Mouse (Mus musculus): ENCODE measurements around the gene Mapre3. TPM values are rescaled to one million over a fixed set of nuclear protein-coding genes. Genes with fewer than 3 reads are reported as not detected.

The Mapre3 gene
- total RNA-seq, 2 experiments from 2014 or later: 34.0 to 39.6 TPM

DNA sequence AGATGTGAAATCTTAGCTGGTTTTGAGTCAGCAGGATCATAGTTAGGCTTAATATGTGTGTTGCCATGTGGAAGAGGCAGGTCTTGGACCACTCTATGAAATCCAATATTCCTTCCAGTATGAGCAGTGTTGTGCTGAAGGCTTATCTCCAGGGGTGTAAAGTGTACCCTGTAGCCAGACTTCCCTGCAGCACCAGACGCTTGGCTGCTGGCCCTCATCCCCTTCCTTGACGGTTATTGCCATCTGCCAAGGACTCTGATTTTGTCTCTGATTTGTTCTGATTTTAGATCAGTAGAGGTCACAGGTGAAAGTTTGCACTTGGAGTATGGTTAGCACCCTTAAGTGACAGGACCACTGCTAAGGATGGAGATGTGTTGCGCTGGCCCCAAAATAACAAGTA is 8.7 kb downstream of the Mapre3 start:
- intact Hi-C loops (cut with DNase I): no loop called here
- DNase-seq: no peak

- no peak for DNase-seq
- intact Hi-C loops (cut with DNase I): no loop called here
Measured at GRCm38 (mm10) chr5:30824124-30824988, 9.9 kb downstream of the Mapre3 start.

DNA sequence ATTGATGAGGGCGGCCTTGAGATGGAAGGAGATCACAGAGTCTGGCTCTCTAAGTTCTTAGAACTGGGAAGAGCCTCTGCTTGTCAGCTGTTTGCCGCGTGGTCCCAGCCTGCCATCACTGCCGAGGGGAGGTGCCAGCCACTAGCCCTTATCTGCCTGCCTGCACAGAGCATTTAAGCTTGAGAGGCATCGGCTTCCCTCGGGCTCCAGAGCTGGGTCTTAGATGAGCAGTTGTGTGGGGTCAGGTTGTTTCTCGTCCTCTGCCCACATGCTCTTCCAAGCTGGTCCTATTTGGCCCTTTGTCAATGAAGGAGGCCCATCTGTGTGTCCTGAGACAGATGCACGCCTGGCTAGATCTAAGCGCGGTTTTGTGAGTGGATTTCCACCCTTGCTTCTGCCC is 10.7 kb downstream of the Mapre3 start:
- intact Hi-C loops (cut with DNase I): no loop called here
- no peak for DNase-seq

GRCm38 (mm10) chr5:30825821-30826220 is 11.4 kb downstream of the Mapre3 start:
- intact Hi-C loops (cut with DNase I): no loop called here
- DNase-seq: no peak

DNA sequence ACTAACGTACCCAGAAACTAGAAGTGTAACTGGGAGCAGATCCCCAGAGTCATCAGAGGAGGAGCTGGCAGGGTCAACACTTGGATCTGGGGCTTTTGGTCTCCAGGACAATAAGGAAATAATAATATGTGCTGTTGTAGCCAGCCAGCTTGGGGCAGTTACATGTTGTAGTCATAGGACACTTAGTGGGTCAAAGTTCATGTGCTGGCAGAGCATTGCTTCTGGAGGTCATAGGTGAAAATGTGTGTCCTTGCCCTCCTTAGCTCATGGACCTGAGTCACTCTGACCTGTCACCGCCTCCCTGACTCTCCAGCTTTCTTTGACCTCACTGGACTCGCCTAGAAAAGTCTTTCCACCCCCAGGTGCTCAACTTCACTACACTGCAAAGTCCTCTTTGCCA is 19.0 kb downstream of the Mapre3 start:
- intact Hi-C loops (cut with DNase I): no loop called here
- DNase-seq: no peak

GRCm38 (mm10) chr5:30839731-30840130 is 25.3 kb downstream of the Mapre3 start:
- DNase-seq: no peak

GRCm38 (mm10) chr5:30841896-30842295 is 27.5 kb downstream of the Mapre3 start:
- intact Hi-C loops (cut with DNase I): no loop called here
- DNase-seq: no peak

More at GRCm38 (mm10) chr5:30839731-30840130, 25.3 kb downstream of the Mapre3 start:
- intact Hi-C loops (cut with DNase I): no loop called here

GRCm38 (mm10) chr5:30849891-30850555 is 35.6 kb downstream of the Mapre3 start:
- no peak for DNase-seq
- intact Hi-C loops (cut with DNase I): no loop called here

- intact Hi-C loops (cut with DNase I): no loop called here
- DNase-seq: no peak
Measured at GRCm38 (mm10) chr5:30850556-30850925, 36.1 kb downstream of the Mapre3 start.

DNA sequence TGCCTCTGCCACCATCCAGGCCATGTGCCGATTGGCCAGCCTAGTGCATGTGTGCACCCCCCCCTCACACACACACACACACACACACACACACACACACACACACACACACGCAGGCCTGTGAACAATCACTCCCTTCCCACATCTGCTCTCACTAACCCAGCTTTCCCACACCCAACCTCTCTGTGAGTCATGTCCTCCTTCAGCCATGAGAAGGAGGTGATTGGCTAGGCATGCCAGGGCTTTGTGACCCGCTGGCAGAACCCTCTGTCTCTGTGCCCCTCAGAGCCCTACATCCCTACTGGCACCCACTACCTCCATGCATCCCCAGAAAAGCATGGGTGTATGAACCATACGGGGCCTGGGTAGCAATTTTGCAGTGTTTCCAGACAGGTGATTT is 39.1 kb downstream of the Mapre3 start:
- intact Hi-C loops (cut with DNase I): no loop called here
- no peak for DNase-seq

DNA sequence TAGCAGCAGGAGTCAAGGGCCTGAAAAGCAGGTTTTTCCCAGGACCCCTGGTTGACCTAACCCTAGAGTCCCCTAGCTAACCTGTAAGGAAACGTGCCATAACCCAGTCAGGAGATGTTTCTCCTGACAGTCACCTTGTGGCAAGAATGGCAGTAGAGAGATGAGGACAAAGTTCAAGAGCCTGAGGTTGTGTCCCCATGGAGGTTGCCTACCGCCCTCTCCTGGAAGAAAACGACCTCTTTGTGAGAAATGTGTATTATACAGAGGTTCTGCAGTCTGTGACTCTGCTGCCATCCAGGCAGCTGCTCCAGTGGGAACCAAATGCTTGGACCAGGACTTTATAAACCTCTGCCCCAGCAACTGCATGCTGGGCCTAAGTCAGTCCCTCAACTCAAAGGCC is 41.2 kb downstream of the Mapre3 start:
- no peak for DNase-seq
- intact Hi-C loops (cut with DNase I): loop anchor here (2.0 kb wide), 1 partner anchor 49 kb away; no protein-coding TSS in a partner anchor

DNA sequence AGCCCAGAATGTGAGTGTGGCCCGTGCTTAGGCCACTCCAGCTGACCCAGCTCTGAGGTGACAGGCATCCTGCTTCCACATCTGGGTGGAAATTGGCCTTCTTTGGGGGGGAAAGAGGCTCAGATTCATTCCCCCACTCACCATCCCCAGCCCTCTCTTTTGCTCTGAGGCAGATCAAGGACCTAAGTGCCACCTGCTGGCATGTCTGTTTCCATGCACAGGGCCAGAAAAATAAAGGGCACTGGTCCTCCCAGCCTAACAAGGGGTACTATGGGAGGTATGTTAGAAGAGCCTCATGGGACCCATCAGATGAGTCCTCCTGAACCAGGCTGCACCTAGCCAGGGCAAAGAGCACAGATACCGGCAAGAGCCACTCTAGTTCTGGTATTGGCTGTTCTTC is 41.7 kb downstream of the Mapre3 start:
- intact Hi-C loops (cut with DNase I): no loop called here
- no peak for DNase-seq

DNA sequence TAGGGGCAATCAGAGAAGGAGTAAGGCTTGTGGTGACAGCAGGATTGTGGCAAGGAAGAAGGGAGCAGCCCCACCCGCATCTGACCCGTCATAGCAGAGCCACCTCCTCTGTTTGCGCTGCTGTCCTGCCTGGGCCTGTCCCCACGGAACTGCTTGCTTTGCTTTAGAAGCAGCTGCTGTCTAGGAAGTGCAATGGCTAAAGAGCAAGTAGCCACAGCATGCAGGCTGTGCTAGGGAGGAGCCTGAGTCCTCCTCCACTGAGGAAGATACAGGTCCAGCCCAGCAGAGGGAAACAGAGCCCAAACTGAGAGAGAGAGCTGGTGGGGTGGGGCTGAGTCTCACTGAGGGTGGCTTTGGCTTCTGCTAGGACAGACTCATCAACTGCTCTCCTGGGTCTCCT is 49.4 kb downstream of the Mapre3 start:
- intact Hi-C loops (cut with DNase I): no loop called here
- DNase-seq: no peak

DNA sequence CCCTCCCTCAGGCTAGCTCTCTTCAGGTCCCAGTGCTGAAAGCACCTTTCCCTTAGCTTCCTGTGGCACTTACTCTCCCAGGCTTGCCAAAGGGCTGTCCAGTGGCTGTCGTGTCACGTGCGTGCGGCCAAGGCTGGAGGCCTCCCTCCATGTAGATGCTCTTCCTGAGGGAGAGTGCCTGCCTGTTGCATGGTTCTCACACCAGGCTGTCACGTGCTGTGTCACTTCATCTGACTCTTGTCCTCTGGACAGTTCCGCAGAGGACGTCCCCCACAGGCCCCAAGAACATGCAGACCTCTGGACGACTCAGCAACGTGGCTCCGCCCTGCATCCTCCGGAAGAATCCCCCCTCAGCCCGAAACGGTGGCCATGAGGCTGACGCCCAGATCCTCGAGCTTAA is 49.9 kb downstream of the Mapre3 start:
- DNase-seq: no peak
- intact Hi-C loops (cut with DNase I): no loop called here

GRCm38 (mm10) chr5:30866871-30867270 is 52.4 kb downstream of the Mapre3 start:
- DNase-seq: no peak
- intact Hi-C loops (cut with DNase I): no loop called here

GRCm38 (mm10) chr5:30867712-30868111 is 53.3 kb downstream of the Mapre3 start, which contains the start of gene Tmem214:
TSS of gene Tmem214 (plus strand) at chr5:30868012.
- no peak for DNase-seq
- intact Hi-C loops (cut with DNase I): loop anchor here (2.0 kb wide), 3 partner anchors 21 to 53 kb away; partner anchors contain the start of genes Agbl5, Khk and Mapre3

DNA sequence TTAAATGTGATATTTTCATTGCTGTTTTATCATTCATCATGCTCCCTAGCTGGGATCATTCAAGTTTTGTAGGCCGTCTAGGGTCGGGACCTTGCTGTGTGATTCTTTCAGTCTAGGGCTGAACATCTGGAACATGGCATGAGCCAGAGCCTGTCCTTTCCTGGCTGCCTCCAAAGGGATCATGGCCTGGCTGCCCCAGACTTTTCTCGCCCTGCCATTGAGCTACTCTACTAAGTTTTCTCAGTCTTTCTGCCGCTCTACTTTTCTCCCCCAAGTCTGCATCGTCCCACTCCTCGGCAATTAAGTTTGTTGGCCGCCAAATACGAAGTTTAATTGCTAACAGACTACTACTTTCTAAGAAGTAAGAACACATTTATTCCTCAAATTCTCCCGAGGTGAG is 54.5 kb downstream of the Mapre3 start:
- peak in 1 of 2 experiments; percentile 42 for DNase-seq
- intact Hi-C loops (cut with DNase I): loop anchor here (2.0 kb wide), 3 partner anchors 20 to 54 kb away; partner anchors contain the start of genes Agbl5, Khk and Mapre3

- peak; percentile 93 for DNase-seq
- intact Hi-C loops (cut with DNase I): loop anchor here (2.0 kb wide), 3 partner anchors 19 to 55 kb away; partner anchors contain the start of genes Agbl5, Khk and Mapre3
Measured at GRCm38 (mm10) chr5:30869405-30870130, 55.1 kb downstream of the Mapre3 start.

- intact Hi-C loops (cut with DNase I): no loop called here
- DNase-seq: no peak
Measured at GRCm38 (mm10) chr5:30870131-30870406, 55.6 kb downstream of the Mapre3 start.

DNA sequence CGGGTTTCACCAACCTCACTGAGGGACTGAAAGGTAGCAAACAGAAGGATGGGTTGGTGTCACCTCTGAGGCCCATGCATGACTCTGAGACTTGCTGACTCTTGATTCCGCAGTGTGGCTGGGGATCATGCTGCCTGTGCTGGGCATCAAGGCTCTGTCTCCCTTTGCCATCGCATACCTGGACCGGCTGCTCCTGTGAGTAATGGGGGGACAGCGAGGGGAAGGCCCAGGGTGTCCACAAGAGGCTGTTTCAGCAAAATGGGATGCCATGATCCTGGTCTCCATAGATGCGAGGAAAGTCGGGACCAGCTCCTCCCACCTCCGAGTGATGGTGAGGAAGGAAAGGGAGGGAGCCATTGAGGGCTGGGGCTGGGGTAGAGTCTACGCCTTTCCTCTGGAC is 58.1 kb downstream of the Mapre3 start:
- intact Hi-C loops (cut with DNase I): no loop called here
- no peak for DNase-seq

DNA sequence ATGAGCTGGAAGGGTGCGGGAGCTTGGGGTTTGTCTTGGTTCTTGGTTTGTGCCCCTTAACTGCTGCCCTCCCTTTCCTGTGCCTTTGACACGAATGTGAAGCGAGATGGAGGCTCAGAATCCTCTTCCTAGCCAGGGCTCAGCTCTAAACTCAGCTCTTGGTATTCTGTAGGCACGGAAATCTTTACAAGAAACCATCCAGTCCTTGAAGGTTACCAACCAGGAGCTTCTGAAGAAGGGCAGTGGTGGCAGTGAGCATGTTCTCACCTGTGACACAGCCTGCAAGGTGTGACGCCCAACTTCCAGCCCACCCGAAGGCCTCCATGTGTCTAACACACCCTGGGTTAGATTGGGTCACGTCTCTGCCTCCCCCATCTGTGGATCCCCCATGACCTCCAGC is 59.9 kb downstream of the Mapre3 start:
- intact Hi-C loops (cut with DNase I): no loop called here

More for the DNA sequence above, 59.9 kb downstream of the Mapre3 start:
- no peak for DNase-seq

Data from heart, postnatal 36 days (tissue).